Mouse (Mus musculus): ENCODE measurements at regions not wholly inside any gene's neighbourhood (a gene's known extent, or its start where the extent isn't known, plus 50 kb on each side); places are given as distances from the start of the nearest gene placed in this dataset.

- TF ChIP-seq CTCF (IDR thresholded peaks at IDR 0.05) (no peak), EP300 (IDR thresholded peaks at IDR 0.05; ENCODE audit: insufficient read depth, low read depth, low read length) (no peak)
These were observed 356.1 kb downstream of the Gpd2 start for GRCm38 (mm10) chr2:57593558-57593957.

All from heart, adult 2 months (tissue).